Mouse (Mus musculus) hindbrain, embryonic 16.5 days (tissue): ENCODE results near the gene Ssbp3. TPM values are rescaled to one million over a fixed set of nuclear protein-coding genes. Genes with fewer than 3 reads are reported as not detected.
A peak's percentile ranks its signal among the peaks of the same experiment; 100 is the strongest.

Experiments
- ATAC-seq: fragments of 200-750 bp; cut with Nextera tagmentation; 2 replicates; pipeline ENCODE4 v1.8.0; 2017; ENCODE audit warnings: moderate TSS enrichment, moderate library complexity
- H3K27ac ChIP-seq: fragments of 300-500 bp; sonication (generic); 2 replicates; pipeline ENCODE4 v1.5.1; 2014; ENCODE audit warnings: low read depth, mild to moderate bottlenecking, control low read depth, low read length, moderate library complexity
- H3K27me3 ChIP-seq: fragments of 300-500 bp; sonication (generic); replicated peaks from 2 replicates; pipeline ENCODE4 v1.6.1; 2014; ENCODE audit warnings: low read length; ENCODE audit not compliant: control insufficient read depth, insufficient read depth
- H3K36me3 ChIP-seq: fragments of 300-500 bp; sonication (generic); 2 replicates; pipeline ENCODE4 v1.6.1; 2014; ENCODE audit warnings: mild to moderate bottlenecking, low read length, moderate library complexity, mixed read lengths; ENCODE audit not compliant: control insufficient read depth, insufficient read depth
- H3K4me1 ChIP-seq: fragments of 300-500 bp; sonication (generic); 2 replicates; pipeline ENCODE4 v1.6.1; 2014; ENCODE audit warnings: low read depth, low read length; ENCODE audit not compliant: control insufficient read depth, insufficient read depth
- H3K4me2 ChIP-seq: fragments of 300-500 bp; sonication (generic); 2 replicates; pipeline ENCODE4 v1.6.1; 2014; ENCODE audit warnings: mild to moderate bottlenecking, low read length, control low read depth, moderate library complexity
- H3K4me3 ChIP-seq: fragments of 300-500 bp; sonication (generic); 2 replicates; pipeline ENCODE4 v1.5.1; 2014; ENCODE audit warnings: mild to moderate bottlenecking, low read length, control low read depth, moderate library complexity
- H3K9ac ChIP-seq: fragments of 300-500 bp; sonication (generic); 2 replicates; pipeline ENCODE4 v1.6.1; 2014; ENCODE audit warnings: low read depth, mild to moderate bottlenecking, control low read depth, low read length, moderate library complexity
- H3K9me3 ChIP-seq: fragments of 300-500 bp; sonication (generic); 2 replicates; pipeline ENCODE4 v1.6.1; 2014; ENCODE audit warnings: mild to moderate bottlenecking, low read length, moderate library complexity; ENCODE audit not compliant: control insufficient read depth
- WGBS: fragments of 180-500 bp; shearing (Covaris S2); extraction: QIAGEN DNeasy Blood & Tissue Kit; methylation state at CpG from one replicate; pipeline ENCODE4 v1.1.7; 2014; 5-methylcytosine and 5-hydroxymethylcytosine counted together
- polyA plus RNA-seq: library from polyadenylated mRNA; unstranded; fragments of >200 nt; fragmentation: Nextera tagmentation; extraction: Ambion mirVana; gene quantifications from 2 replicates; pipeline ENCODE4 v1.2.1, GENCODE M21; 2015

The Ssbp3 gene
- polyA plus RNA-seq, 1 experiment from 2014 or later = 82.9 TPM

DNA sequence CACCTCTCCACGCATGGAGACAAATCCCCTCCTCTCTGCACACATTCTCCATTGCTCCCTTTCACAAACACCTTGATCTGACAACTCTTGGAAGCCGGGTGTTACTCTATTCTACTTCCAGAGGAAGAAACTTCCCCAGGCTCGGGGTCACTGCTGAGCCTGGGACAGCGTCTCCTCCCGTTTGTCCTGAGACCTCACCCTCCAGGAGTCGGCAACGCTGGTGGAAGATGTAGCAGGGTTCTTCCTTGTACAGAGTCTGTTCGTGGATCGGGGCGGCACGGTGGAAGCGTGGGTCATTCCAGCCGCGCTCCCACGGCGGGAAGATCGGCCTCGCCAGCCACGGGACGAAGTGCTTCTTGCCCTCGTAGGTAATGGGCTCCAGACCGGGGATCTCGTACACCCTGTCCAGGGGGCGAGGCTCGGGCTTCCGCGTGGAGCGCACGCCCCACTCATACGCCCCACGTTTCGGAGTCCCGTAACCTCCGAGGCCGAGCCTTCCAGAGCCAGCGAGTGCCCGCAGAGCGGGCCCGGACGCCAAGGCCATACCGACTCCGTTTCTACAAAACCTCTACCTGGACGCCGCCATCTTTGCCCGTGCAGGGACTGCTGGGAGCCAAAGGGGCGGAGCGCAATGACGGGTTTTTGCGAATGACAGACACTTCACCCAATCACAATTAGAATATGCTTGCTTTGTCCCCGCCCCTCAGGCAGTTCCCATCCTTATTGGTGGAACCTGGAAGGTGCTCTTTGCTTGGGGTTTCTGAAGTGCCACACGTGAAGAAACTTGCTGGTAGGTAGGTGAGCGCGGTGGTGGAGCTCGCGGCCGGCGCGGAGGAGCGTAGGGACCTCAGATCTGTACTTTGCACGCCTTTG, 156.0 kb downstream of the Ssbp3 start, which contains the start of the genes Mrpl37 and Cyb5rl:
Mrpl37 (minus strand) TSS at position 617 of the 873 bp plus-strand sequence.
Cyb5rl (plus strand) TSS at position 737 of the 873 bp plus-strand sequence.
- WGBS = under 1% methylated on average over 60 of the region's 60 CpGs
- Histone ChIP-seq H3K4me2 (peak within 1 kb of the TSS; percentile 98), H3K27me3 (no peaks in the 10 kb centered on the region), H3K36me3 (peaks cover 16% of the 10 kb centered on the region), H3K4me1 (peaks cover 15% of the 10 kb centered on the region), H3K4me3 (peak within 1 kb of the TSS; percentile 88), H3K9ac (peak within 1 kb of the TSS; percentile 91), H3K27ac (peak within 1 kb of the TSS; percentile 69; the same call in 1 of the 2 replicates), H3K9me3 (no peaks in the 10 kb centered on the region)
- peak; percentile 100 for ATAC-seq

DNA sequence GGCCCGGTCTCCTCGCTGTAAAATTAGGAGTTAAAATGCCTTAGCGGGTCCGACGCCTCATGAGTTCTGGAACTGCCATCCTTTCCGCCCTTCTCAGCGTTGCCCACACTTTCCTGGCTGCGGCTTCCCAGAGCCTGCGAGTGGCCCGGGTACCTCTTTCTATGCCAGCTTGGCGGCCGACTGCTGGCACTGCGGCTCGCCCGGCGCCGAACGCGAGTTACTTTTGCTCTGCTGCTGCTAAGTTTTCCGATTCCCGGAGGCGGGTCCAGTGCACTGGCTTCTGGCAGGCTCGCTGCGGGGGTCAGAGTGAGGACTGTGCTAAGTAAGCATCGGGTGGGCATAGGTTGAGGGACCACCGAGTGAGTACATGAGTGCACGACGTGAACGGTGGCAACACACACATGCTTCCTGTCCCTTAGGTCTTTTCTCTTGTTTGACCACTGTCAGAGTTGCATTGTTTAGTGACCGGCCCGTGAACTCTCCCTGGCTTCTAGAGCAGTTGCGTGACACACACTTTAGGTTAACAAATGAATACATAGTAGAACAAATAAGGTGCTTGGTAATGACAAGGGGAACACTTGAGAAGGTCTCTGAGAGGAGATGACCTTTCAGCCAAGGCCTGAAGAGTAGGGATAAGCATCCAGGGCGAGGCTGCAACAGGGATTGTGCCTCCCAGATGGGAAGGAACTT, 156.8 kb downstream of the Ssbp3 start:
- H3K27me3 ChIP-seq = no peaks in the 10 kb centered on the region
- 2% methylated on average over 33 of the region's 33 CpGs for WGBS
- H3K36me3 ChIP-seq = peaks cover 8% of the 10 kb centered on the region
- peaks cover 15% of the 10 kb centered on the region for H3K4me1 ChIP-seq
- H3K9ac ChIP-seq = peak overlapping the region; percentile 60
- peak; percentile 76 for ATAC-seq
- H3K4me3 ChIP-seq = peak overlapping the region; percentile 88
- H3K4me2 ChIP-seq = peak overlapping the region; percentile 98
- H3K27ac ChIP-seq = peak overlapping the region; percentile 40; the same call in 1 of the 2 replicates
- H3K9me3 ChIP-seq = no peaks in the 10 kb centered on the region

DNA sequence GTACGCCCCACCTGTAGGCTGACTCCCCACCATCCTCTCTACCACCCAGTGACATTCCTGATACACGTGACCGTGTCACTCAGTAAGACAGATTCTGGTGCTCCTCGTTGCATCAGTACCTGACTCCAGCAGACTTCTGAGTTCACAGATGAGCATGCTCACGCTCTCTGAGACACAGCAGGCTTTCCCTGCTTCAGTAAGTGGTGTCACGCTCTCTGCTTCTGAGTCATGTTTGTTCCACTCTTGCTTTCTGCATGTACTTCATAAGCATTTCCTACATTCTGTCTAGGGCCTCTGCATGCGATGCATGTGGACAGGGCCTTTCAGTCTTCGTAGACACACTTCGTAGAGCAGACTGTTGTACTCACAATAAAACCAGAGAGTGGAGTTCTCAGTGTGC, 161.8 kb downstream of the Ssbp3 start:
- no peak overlapping the region for H3K4me2 ChIP-seq
- H3K27me3 ChIP-seq = no peaks in the 10 kb centered on the region
- no peak for ATAC-seq
- H3K36me3 ChIP-seq = no peaks in the 10 kb centered on the region
- no peak overlapping the region for H3K9ac ChIP-seq
- 79% methylated on average over 9 of the region's 9 CpGs for WGBS
- no peak overlapping the region for H3K27ac ChIP-seq
- H3K9me3 ChIP-seq = no peaks in the 10 kb centered on the region
- no peak overlapping the region for H3K4me3 ChIP-seq
- H3K4me1 ChIP-seq = peaks cover 4% of the 10 kb centered on the region

DNA sequence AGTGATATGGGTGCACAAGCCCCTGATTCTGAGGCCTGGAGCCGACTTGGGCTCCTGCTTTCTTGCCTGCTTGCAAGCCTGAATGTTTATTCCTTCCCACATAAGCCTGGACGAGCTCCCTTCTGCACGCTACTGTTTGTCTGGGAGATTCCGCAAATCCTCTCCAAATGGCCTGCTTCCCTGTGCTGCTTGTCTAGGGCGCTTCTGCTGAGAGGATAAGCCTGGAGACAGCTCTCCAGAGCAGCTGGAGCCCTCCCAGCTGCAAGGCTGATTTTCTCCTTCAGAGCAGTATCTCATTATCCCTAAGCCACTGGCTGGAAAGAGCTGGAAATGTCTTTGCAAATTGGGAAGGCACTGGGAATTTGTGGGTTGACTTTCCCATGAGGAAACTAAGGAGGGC, 165.0 kb downstream of the Ssbp3 start:
- Histone ChIP-seq H3K27ac (no peak overlapping the region), H3K4me3 (no peak overlapping the region), H3K36me3 (no peaks in the 10 kb centered on the region), H3K9ac (no peak overlapping the region; the same call in 1 of the 2 replicates), H3K9me3 (no peaks in the 10 kb centered on the region), H3K4me1 (no peaks in the 10 kb centered on the region), H3K4me2 (no peak overlapping the region), H3K27me3 (no peaks in the 10 kb centered on the region)
- 75% methylated on average over 5 of the region's 5 CpGs for WGBS
- no peak for ATAC-seq

DNA sequence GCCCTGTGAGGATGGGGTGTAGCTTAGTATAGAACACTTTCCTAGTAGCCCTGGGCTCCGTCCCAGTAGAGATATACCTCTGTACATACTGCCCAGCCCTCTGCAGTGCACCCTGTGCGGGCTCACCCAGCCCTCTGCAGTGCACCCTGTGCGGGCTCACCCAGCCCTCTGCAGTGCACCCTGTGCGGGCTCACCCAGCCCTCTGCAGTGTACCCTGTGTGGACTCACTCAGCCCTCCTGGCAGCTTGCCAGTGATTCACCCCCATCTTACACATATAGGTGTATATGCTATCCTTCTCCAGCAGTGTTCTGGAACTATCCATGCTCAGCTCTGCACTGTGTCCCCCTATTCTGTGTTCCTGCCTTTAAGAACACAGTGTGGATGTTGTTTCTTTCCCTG, 168.4 kb downstream of the Ssbp3 start:
- Histone ChIP-seq H3K9ac (no peak overlapping the region), H3K4me2 (no peak overlapping the region), H3K27me3 (no peaks in the 10 kb centered on the region), H3K9me3 (no peaks in the 10 kb centered on the region), H3K4me1 (no peaks in the 10 kb centered on the region), H3K4me3 (no peak overlapping the region), H3K36me3 (no peaks in the 10 kb centered on the region), H3K27ac (no peak overlapping the region)
- WGBS = 90% methylated on average over 4 of the region's 4 CpGs
- peak; percentile 38; the same call in 1 of the 2 replicates for ATAC-seq

DNA sequence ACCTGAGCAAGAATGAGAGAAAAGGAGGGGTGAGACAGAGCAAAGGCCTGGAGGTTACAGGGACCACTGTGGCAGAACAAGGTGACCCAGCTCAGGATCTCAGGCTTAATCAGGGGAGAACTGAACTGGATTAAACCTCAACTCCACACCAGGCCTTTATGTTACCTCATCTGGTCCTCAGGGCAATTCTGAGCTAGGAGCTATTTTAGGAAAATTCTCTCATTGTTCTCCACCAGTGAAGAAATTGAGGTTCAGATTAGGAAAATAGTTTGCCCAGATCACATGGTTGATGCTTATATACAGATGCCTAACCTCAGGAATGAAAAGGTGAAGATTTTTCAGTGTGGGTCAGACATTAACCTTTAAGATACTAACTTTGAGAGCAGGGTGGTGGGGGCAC, 169.2 kb downstream of the Ssbp3 start:
- ATAC-seq = no peak
- Histone ChIP-seq H3K9me3 (no peaks in the 10 kb centered on the region), H3K9ac (no peak overlapping the region), H3K4me2 (no peak overlapping the region), H3K36me3 (no peaks in the 10 kb centered on the region), H3K4me3 (no peak overlapping the region), H3K27ac (no peak overlapping the region), H3K27me3 (no peaks in the 10 kb centered on the region), H3K4me1 (peaks cover 8% of the 10 kb centered on the region)

DNA sequence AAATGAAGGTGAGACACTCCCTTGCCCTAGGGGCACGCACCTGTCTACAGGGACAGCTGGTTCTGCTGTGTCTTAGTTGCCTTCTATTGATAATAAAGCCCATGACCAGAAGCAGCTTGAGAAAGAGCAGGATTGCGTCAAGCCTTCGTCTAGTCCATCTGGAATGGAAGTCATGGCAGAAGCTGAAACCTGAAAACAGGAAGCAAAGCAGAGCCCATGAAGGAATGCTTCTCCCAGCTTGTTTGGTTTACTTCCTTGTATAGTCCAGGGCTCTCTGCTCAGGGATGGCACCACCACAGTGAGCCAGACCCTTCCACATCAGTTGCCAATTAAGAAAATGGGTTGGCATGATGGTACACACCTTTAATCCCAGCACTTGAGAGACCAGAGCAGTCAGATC, 171.7 kb downstream of the Ssbp3 start:
- Histone ChIP-seq H3K9me3 (no peaks in the 10 kb centered on the region), H3K4me3 (no peak overlapping the region), H3K27me3 (no peaks in the 10 kb centered on the region), H3K4me2 (no peak overlapping the region), H3K36me3 (no peaks in the 10 kb centered on the region), H3K9ac (no peak overlapping the region), H3K4me1 (peaks cover 13% of the 10 kb centered on the region), H3K27ac (no peak overlapping the region)
- 97% methylated on average over 3 of the region's 3 CpGs for WGBS
- ATAC-seq = no peak

DNA sequence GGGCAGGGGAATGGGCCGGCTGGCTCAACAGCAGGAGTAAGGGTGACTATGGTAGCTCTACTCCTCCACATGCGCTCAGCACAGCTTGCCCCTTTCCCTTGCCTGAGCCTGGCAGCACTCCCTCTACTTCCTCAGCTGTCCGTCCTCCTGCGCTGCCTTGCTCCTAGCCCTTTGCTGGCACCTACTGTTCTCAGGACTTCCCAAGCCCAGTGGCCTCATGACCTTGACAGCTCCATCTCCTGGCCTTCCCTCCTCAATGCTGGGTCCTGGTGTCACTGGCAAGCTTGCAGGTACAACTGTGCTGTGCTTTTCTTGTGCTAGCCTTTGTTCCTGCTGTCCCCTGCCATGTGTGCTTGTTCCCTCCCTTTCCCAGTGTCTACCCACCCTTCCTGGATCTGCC, 172.6 kb downstream of the Ssbp3 start:
- H3K9ac ChIP-seq = no peak overlapping the region
- H3K4me1 ChIP-seq = peaks cover 13% of the 10 kb centered on the region
- no peaks in the 10 kb centered on the region for H3K27me3 ChIP-seq
- H3K9me3 ChIP-seq = no peaks in the 10 kb centered on the region
- 81% methylated on average over 4 of the region's 4 CpGs for WGBS
- no peak overlapping the region for H3K4me3 ChIP-seq
- H3K36me3 ChIP-seq = no peaks in the 10 kb centered on the region
- no peak overlapping the region for H3K27ac ChIP-seq
- H3K4me2 ChIP-seq = no peak overlapping the region
- ATAC-seq = no peak

GRCm38 (mm10) chr4:107084343-107084742, 173.8 kb downstream of the Ssbp3 start:
- H3K36me3 ChIP-seq = no peaks in the 10 kb centered on the region
- no peaks in the 10 kb centered on the region for H3K9me3 ChIP-seq
- no peak overlapping the region for H3K4me2 ChIP-seq
- H3K27me3 ChIP-seq = no peaks in the 10 kb centered on the region
- WGBS = 7% methylated on average over 1 of the region's 1 CpGs
- H3K4me3 ChIP-seq = no peak overlapping the region
- peaks cover 13% of the 10 kb centered on the region for H3K4me1 ChIP-seq
- 0 out of 2 replicates have a peak overlapping the region, but pooled peaks have one; percentile 14 for H3K9ac ChIP-seq
- ATAC-seq = peak; percentile 38
- peak overlapping the region; percentile 72 for H3K27ac ChIP-seq
